Mouse (Mus musculus) ES-Bruce4 (cell line): ENCODE results near the gene Ipo5. TPM values are rescaled to one million over a fixed set of nuclear protein-coding genes. Genes with fewer than 3 reads are reported as not detected.
A peak's percentile ranks its signal among the peaks of the same experiment; 100 is the strongest.

Source experiments
- H3K27ac ChIP-seq: 2 replicates; pipeline ENCODE4 v1.5.1; 2012; ENCODE audit warnings: low read length, inconsistent platforms; ENCODE audit not compliant: insufficient read depth
- H3K27me3 ChIP-seq: 2 replicates; pipeline ENCODE4 v1.6.1; 2012; ENCODE audit warnings: mild to moderate bottlenecking, low read length, inconsistent platforms; ENCODE audit not compliant: control insufficient read depth, poor library complexity, insufficient read depth, severe bottlenecking
- H3K36me3 ChIP-seq: 2 replicates; pipeline ENCODE4 v1.6.1; 2012; ENCODE audit warnings: inconsistent platforms, mild to moderate bottlenecking, low read length, moderate library complexity; ENCODE audit not compliant: control insufficient read depth, poor library complexity, insufficient read depth, severe bottlenecking
- H3K4me1 ChIP-seq: one replicate; pipeline ENCODE4 v1.8.1; 2011; ENCODE audit warnings: low read length; ENCODE audit not compliant: control insufficient read depth, insufficient read depth
- H3K4me3 ChIP-seq: 2 replicates; pipeline ENCODE4 v1.5.1; 2011; ENCODE audit warnings: low read depth, mild to moderate bottlenecking, low read length
- H3K9ac ChIP-seq: 2 replicates; pipeline ENCODE4 v1.6.1; 2012; ENCODE audit warnings: low read depth, mild to moderate bottlenecking, inconsistent platforms; ENCODE audit not compliant: poor library complexity, severe bottlenecking
- H3K9me3 ChIP-seq: replicated peaks from 2 replicates; pipeline ENCODE4 v1.6.1; 2012; ENCODE audit warnings: mild to moderate bottlenecking, low read length, inconsistent platforms; ENCODE audit not compliant: control insufficient read depth, poor library complexity, insufficient read depth, severe bottlenecking
- CTCF ChIP-seq: IDR thresholded peaks from one replicate; pipeline ENCODE4 v1.8.1; 2011; ENCODE audit warnings: low read depth, low read length
- EP300 ChIP-seq: IDR thresholded peaks from 2 replicates; pipeline ENCODE4 v1.6.1; 2011; ENCODE audit warnings: low read depth, low read length; ENCODE audit not compliant: insufficient read depth
- POLR2A ChIP-seq: IDR thresholded peaks from one replicate; pipeline ENCODE4 v1.8.1; 2011; ENCODE audit warnings: low read length; ENCODE audit not compliant: insufficient read depth
- polyA plus RNA-seq: library from polyadenylated mRNA; stranded (reverse); fragments of >200 nt; gene quantifications from 2 replicates; pipeline ENCODE4 v1.2.4, GENCODE M21; 2011; ENCODE audit warnings: low read depth; ENCODE audit not compliant: missing spikeins, insufficient read depth, insufficient read length

Ipo5 gene
- polyA plus RNA-seq, 1 experiment: 468 TPM

DNA sequence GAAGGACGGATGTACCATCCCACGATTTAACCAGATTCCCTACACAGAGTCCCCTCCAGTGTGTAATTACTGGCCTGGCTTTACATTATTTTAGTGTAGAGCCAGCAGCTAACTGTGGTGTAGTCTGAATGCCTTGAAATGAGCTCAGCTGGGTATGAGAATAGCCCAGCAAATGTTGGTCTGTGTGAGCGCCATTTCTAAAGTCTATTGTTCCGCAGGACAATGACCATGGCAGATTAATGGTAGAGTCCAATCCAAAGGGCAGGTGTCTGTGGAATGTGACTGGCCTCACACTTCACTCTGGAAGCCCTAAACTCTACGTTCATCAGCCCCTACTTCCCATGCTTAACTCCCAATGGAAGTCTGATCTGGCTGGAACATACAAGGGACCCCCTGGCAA, 40.3 kb upstream of the Ipo5 start:
- Histone ChIP-seq H3K9ac (no peak overlapping the region), H3K27ac (no peak overlapping the region), H3K36me3 (no peaks in the 10 kb centered on the region), H3K4me3 (no peak overlapping the region), H3K4me1 (peaks cover 4% of the 10 kb centered on the region), H3K27me3 (no peaks in the 10 kb centered on the region), H3K9me3 (no peaks in the 10 kb centered on the region)
- no peak for TF ChIP-seq POLR2A
- TF ChIP-seq EP300: no peak
- no peak for TF ChIP-seq CTCF

DNA sequence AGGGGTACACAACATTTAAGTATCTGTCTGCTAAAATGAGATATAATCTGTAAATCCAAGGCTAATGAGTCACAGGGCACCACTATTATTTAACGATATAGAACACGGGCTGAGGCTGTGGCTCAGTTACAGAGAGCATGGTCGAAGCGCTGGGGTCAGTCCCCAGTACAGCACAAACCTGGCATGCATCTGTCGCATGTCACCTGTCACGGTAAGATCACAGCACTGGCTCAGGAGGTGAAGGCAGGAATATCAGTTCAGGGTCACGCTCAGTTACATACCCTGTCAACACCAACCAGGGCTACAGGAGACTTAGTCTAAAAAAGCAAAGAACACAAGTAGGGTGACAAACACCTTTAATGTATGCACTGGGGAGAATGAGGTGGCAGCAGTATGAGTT, 36.6 kb upstream of the Ipo5 start:
- Histone ChIP-seq H3K4me3 (no peak overlapping the region), H3K27ac (no peak overlapping the region), H3K9ac (no peak overlapping the region), H3K4me1 (peaks cover 10% of the 10 kb centered on the region), H3K27me3 (no peaks in the 10 kb centered on the region), H3K36me3 (no peaks in the 10 kb centered on the region), H3K9me3 (no peaks in the 10 kb centered on the region)
- TF ChIP-seq POLR2A (no peak), EP300 (no peak), CTCF (no peak)

DNA sequence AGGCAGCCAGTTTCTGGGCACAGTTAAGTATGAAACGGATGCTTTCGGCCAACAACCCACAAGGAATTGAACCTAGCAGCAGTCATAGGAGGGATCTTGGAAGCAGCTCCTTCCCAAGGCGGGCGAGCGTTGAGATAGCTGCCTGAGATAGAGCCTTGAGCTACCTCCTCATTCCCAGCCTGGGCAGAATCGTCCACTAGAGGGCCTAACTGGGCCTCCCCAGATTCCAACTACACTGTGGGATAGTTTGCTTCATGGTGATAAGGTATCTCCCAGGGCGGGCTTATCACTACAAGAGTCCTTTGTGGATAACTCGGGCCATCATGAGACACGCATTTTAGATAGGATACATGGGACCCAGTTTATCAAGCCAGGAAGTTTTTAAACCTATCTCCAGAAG, 35.9 kb upstream of the Ipo5 start:
- H3K4me3 ChIP-seq: no peak overlapping the region
- H3K36me3 ChIP-seq: no peaks in the 10 kb centered on the region
- no peak overlapping the region for H3K27ac ChIP-seq

DNA sequence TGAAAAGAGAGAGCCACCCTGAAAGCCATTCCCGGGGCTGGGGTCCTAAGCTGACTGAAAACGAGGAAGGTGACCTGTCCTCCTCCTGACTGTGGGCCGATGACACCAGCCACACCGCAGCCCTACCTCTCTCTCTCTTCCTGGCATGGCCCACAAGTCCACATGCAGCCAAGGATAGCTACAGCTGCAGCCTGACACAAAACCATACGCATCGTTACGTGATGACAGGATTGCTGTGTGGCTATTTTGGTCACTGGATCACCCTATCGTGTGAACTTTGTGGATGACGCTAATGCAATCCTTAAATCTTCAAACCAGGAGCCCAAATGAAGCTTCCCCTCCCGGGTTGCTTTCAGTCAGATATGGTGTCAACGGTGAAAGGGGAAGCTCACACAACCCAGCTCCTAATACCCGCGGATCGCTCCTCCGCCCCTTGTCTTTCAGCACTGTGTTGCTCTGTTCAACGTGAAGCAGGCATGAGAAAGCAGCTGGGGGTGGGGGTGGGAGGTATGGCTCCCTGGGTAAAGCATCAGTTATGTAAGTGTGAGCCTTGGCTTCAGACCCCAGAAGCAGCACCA, 35.1 kb upstream of the Ipo5 start:
- TF ChIP-seq POLR2A (no peak), EP300 (no peak), CTCF (no peak)
- Histone ChIP-seq H3K27ac (no peak overlapping the region), H3K4me3 (no peak overlapping the region), H3K4me1 (peaks cover 10% of the 10 kb centered on the region), H3K9me3 (no peaks in the 10 kb centered on the region; the same call in 1 of the 2 replicates), H3K9ac (no peak overlapping the region), H3K36me3 (no peaks in the 10 kb centered on the region), H3K27me3 (no peaks in the 10 kb centered on the region)

More for the DNA sequence above, 35.9 kb upstream of the Ipo5 start:
- H3K4me1 ChIP-seq: peaks cover 10% of the 10 kb centered on the region
- H3K9ac ChIP-seq: no peak overlapping the region
- H3K27me3 ChIP-seq: no peaks in the 10 kb centered on the region
- no peaks in the 10 kb centered on the region; the same call in 1 of the 2 replicates for H3K9me3 ChIP-seq
- TF ChIP-seq CTCF: peak; percentile 76
- TF ChIP-seq POLR2A: no peak

DNA sequence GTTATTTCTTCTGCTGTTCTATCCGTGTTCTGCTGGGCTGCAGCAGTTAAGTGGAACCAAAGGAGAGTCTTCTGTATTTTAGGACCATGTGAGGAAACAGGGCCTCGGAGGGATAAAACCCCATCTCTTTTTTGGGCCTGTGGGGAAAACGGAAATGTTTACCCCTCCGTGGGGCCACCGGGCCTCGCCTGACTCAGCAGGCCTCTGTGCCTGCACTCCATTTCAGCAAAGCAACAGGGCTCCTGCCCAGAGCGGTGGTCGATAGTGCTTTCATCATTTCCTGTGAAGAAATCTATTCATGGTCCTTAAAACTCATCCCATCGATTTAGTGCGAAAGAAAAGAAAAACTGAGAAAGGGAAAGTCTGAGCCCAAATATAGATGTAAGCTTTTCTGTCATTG, 33.9 kb upstream of the Ipo5 start:
- peaks cover 10% of the 10 kb centered on the region for H3K4me1 ChIP-seq
- H3K9ac ChIP-seq: 0 out of 2 replicates have a peak overlapping the region, but pooled peaks have one; percentile 43
- H3K27me3 ChIP-seq: no peaks in the 10 kb centered on the region
- H3K36me3 ChIP-seq: no peaks in the 10 kb centered on the region
- TF ChIP-seq CTCF (no peak), POLR2A (no peak), EP300 (no peak)
- H3K27ac ChIP-seq: no peak overlapping the region
- H3K4me3 ChIP-seq: no peak overlapping the region
- no peaks in the 10 kb centered on the region; the same call in 1 of the 2 replicates for H3K9me3 ChIP-seq

DNA sequence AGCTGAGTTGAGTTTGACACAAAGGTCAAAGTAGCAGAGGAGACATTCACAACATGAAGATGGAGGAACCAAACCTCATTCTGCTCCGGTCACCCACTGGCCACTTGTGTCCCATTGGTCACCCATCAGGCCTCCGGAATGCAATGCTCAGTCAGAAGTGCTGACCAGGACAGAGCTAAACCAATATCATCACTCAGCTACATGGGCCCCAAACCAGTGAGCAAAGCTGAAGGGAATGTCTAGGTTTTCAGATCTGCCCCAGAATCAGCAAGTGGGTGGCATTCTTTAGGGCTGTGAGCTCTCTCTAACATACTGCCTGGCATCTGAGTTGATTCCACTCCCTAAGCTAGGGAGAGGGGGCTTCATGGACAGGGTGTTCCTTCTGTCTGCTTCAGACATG, 32.0 kb upstream of the Ipo5 start:
- Histone ChIP-seq H3K27ac (no peak overlapping the region), H3K4me1 (peaks cover 10% of the 10 kb centered on the region), H3K9me3 (no peaks in the 10 kb centered on the region; the same call in 1 of the 2 replicates), H3K9ac (no peak overlapping the region), H3K27me3 (no peaks in the 10 kb centered on the region), H3K36me3 (no peaks in the 10 kb centered on the region), H3K4me3 (no peak overlapping the region)
- TF ChIP-seq EP300 (no peak), POLR2A (no peak), CTCF (no peak)
